Mouse (Mus musculus) embryonic stem cell, embryonic (primary cell): ENCODE results near the gene Olfr681.
"Not testable (repeated sequence)": the region's sequence is repeated elsewhere in the genome, so short reads cannot be mapped to it uniquely, and the experiment has no call there.

ENCODE experiments used
- CTCF ChIA-PET, 4 experiments: fragments of 300-600 bp in 2 of 4; fragments of 350-600 bp in 2 of 4; sonication (Branson Sonifier 250); formaldehyde crosslinking; loops; one replicate each; lab custom pipeline; 2022; ENCODE audit warnings: inconsistent platforms in 2 of 4; lab: Charles Lee
- POLR2A ChIA-PET, 4 experiments: fragments of 300-600 bp in 2 of 4; fragments of 350-600 bp in 2 of 4; sonication (Branson Sonifier 250); formaldehyde crosslinking; loops; one replicate each; lab custom pipeline; 2022; ENCODE audit warnings: antibody characterized with exemption in 4 of 4, inconsistent platforms in 1 of 4; lab: Charles Lee

Gene Olfr681

GRCm38 (mm10) chr7:105116536-105116935, at the start of gene Olfr681:
Olfr681 (plus strand) TSS chr7:105116836.
- CTCF ChIA-PET: no interaction called here
- POLR2A ChIA-PET: no interaction called here

- ChIA-PET CTCF (no interaction called here), POLR2A (no interaction called here)
These were observed 35.7 kb upstream of the Olfr681 start, which contains the start of gene Olfr679 for GRCm38 (mm10) chr7:105080905-105081304. Olfr679 (plus strand) TSS chr7:105081205.

GRCm38 (mm10) chr7:105092717-105093116, 23.9 kb upstream of the Olfr681 start, which contains the start of gene Olfr680-ps1:
Olfr680-ps1 (minus strand) TSS chr7:105092817.
- CTCF ChIA-PET, POLR2A ChIA-PET: not testable (repeated sequence)

GRCm38 (mm10) chr7:105141275-105141674, 24.6 kb downstream of the Olfr681 start:
- POLR2A ChIA-PET: no interaction called here

GRCm38 (mm10) chr7:105146912-105147311, 30.3 kb downstream of the Olfr681 start, which contains the start of gene Olfr683:
Olfr683 (minus strand) TSS chr7:105147012.
- CTCF ChIA-PET: no interaction called here
- POLR2A ChIA-PET: no interaction called here

More at GRCm38 (mm10) chr7:105141275-105141674, 24.6 kb downstream of the Olfr681 start:
- CTCF ChIA-PET: no interaction called here

GRCm38 (mm10) chr7:105163553-105163952, 46.9 kb downstream of the Olfr681 start, which contains the start of gene Olfr684:
Olfr684 (minus strand) TSS chr7:105163653.
- ChIA-PET CTCF (no interaction called here), POLR2A (no interaction called here)

GRCm38 (mm10) chr7:105170773-105171172, 54.1 kb downstream of the Olfr681 start:
- ChIA-PET POLR2A (interaction anchor here in 1 of 4 experiments (0.7 kb wide), 1 partner anchor 628 kb away, joined by 3 read pairs; no protein-coding TSS in a partner anchor), CTCF (interaction anchor here in 2 of 4 experiments (0.9 to 1.2 kb wide), 2 partner anchors 344 to 356 kb away, joined by 3 read pairs; no protein-coding TSS in a partner anchor)
